Mouse (Mus musculus): ENCODE results near the gene P2ry13.

P2ry13 gene

GRCm38 (mm10) chr3:59175234-59175633, 35.4 kb downstream of the P2ry13 start:
- H3K36me3 ChIP-seq (ENCODE audit: control insufficient read depth, insufficient read depth, low read length, poor library complexity, severe bottlenecking), result no peaks in the 10 kb centered on the region
- DNase-seq (ENCODE audit: low read depth, low spot score), result peak; percentile 79
- H3K27me3 ChIP-seq (ENCODE audit: control insufficient read depth, insufficient read depth, low read length, poor library complexity, severe bottlenecking), result no peaks in the 10 kb centered on the region

- H3K27me3 ChIP-seq (ENCODE audit: control insufficient read depth, insufficient read depth, low read length, poor library complexity, severe bottlenecking), result no peaks in the 10 kb centered on the region
- H3K36me3 ChIP-seq (ENCODE audit: control insufficient read depth, insufficient read depth, low read length, poor library complexity, severe bottlenecking), result no peaks in the 10 kb centered on the region
- DNase-seq (ENCODE audit: low read depth, low spot score), result peak; percentile 70
These were observed 36.1 kb downstream of the P2ry13 start for GRCm38 (mm10) chr3:59174426-59175154.

GRCm38 (mm10) chr3:59169921-59170627, 40.6 kb downstream of the P2ry13 start:
- Histone ChIP-seq H3K36me3 (ENCODE audit: control insufficient read depth, insufficient read depth, low read length, poor library complexity, severe bottlenecking) (no peaks in the 10 kb centered on the region), H3K27me3 (ENCODE audit: control insufficient read depth, insufficient read depth, low read length, poor library complexity, severe bottlenecking) (no peaks in the 10 kb centered on the region)
- DNase-seq (ENCODE audit: low read depth, low spot score), result no peak

- Histone ChIP-seq H3K27me3 (ENCODE audit: control insufficient read depth, insufficient read depth, low read length, poor library complexity, severe bottlenecking) (no peaks in the 10 kb centered on the region), H3K36me3 (ENCODE audit: control insufficient read depth, insufficient read depth, low read length, poor library complexity, severe bottlenecking) (no peaks in the 10 kb centered on the region)
- peak; percentile 20 for DNase-seq (ENCODE audit: low read depth, low spot score)
These were observed 41.5 kb downstream of the P2ry13 start for GRCm38 (mm10) chr3:59169215-59169614.

GRCm38 (mm10) chr3:59168476-59168875, 42.2 kb downstream of the P2ry13 start:
- peak; percentile 41 for DNase-seq (ENCODE audit: low read depth, low spot score)
- Histone ChIP-seq H3K27me3 (ENCODE audit: control insufficient read depth, insufficient read depth, low read length, poor library complexity, severe bottlenecking) (no peaks in the 10 kb centered on the region), H3K36me3 (ENCODE audit: control insufficient read depth, insufficient read depth, low read length, poor library complexity, severe bottlenecking) (no peaks in the 10 kb centered on the region)

GRCm38 (mm10) chr3:59167417-59168054, 43.1 kb downstream of the P2ry13 start:
- Histone ChIP-seq H3K36me3 (ENCODE audit: control insufficient read depth, insufficient read depth, low read length, poor library complexity, severe bottlenecking) (no peaks in the 10 kb centered on the region), H3K27me3 (ENCODE audit: control insufficient read depth, insufficient read depth, low read length, poor library complexity, severe bottlenecking) (no peaks in the 10 kb centered on the region)
- no peak for DNase-seq (ENCODE audit: low read depth, low spot score)

- Histone ChIP-seq H3K36me3 (ENCODE audit: control insufficient read depth, insufficient read depth, low read length, poor library complexity, severe bottlenecking) (no peaks in the 10 kb centered on the region), H3K27me3 (ENCODE audit: control insufficient read depth, insufficient read depth, low read length, poor library complexity, severe bottlenecking) (no peaks in the 10 kb centered on the region)
- peak; percentile 28 for DNase-seq (ENCODE audit: low read depth, low spot score)
These were observed 50.2 kb downstream of the P2ry13 start for GRCm38 (mm10) chr3:59160465-59160864.

Measured in splenic B cell, adult 2 months (primary cell).